Comparison of ENCODE assay signal across 15 mouse cellular contexts in the genomic region with DNA sequence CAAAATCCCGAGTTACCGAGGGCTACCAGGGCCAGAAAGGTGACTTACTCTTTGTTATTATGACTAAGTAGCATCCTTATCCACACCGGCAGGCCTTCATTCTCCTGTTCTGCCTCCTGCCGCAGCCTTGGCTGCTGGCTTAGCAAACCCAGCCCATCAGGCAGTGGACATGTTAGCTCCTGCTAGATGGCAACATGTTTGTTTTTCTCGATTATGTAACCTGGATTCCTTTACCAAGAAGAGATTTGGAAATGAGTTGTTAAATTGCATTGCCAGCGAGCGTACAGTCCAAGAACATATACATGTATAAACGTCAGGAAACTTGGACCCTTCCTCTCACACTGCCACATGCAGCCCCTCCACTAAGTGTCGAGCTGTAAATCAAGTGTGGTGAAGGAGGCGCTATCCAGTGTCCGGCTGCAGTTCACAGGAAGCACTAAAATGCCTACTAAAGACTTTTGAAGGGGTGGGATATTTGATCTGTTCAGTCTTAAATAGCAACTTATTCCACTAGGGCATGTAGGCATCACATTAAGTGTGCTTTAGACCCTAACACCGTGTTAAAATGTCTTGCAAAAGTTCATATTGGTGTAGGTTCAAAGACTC. TPM values are rescaled to one million over a fixed set of nuclear protein-coding genes. Genes with fewer than 3 reads are reported as not detected.
DNase-seq lines count a peak whose midpoint lies in the region; ATAC-seq and TF ChIP-seq lines count a peak whose summit lies in the region.
"Had no signal": no experiment of that assay in that cellular context is flagged by ENCODE, and none has a peak within 500 bp of the region (broad histone marks: within the 10 kb centered on the region; RNA-seq: fewer than 3 reads in every experiment).

No protein-coding gene starts in this region.

- H3K9ac ChIP-seq in kidney, embryonic 15.5 days = no peak overlapping the region
- no peak overlapping the region for H3K9ac ChIP-seq in embryonic facial prominence, embryonic 14.5 days (ENCODE audit: low read depth, low read length)
- no peak overlapping the region for H3K9ac ChIP-seq in midbrain, postnatal 0 days (replicated peaks; ENCODE audit: low read length, poor library complexity, severe bottlenecking)
- H3K9ac ChIP-seq: forebrain, embryonic 12.5 days; neural tube, embryonic 12.5 days had no signal

- WGBS in kidney, embryonic 15.5 days = 19% methylated on average over 12 of the region's 12 CpGs
- WGBS in embryonic facial prominence, embryonic 14.5 days = 58% methylated on average over 12 of the region's 12 CpGs
- WGBS in midbrain, postnatal 0 days = 87% methylated on average over 12 of the region's 12 CpGs

- H3K9me3 ChIP-seq in kidney, embryonic 15.5 days (replicated peaks) = no peaks in the 10 kb centered on the region
- no peaks in the 10 kb centered on the region for H3K9me3 ChIP-seq in embryonic facial prominence, embryonic 14.5 days (ENCODE audit: control insufficient read depth, low read length)
- H3K9me3 ChIP-seq in midbrain, postnatal 0 days (ENCODE audit: low read length) = no peaks in the 10 kb centered on the region
- H3K9me3 ChIP-seq: forebrain, embryonic 12.5 days; neural tube, embryonic 12.5 days had no signal

- TF ChIP-seq CTCF in midbrain, postnatal 0 days (IDR thresholded peaks at IDR 0.05) = no peak

- DNase-seq in kidney, adult 9 months = no peak
- DNase-seq in adipocyte (ENCODE audit: low spot score) = peak; percentile 25
- no peak for DNase-seq in embryonic facial prominence, embryonic 14.5 days (ENCODE audit: low spot score)
- DNase-seq in skeletal muscle tissue, adult 2 months (ENCODE audit: low read depth, low spot score) = peak; percentile 65
- no peak for DNase-seq in midbrain, postnatal 0 days (ENCODE audit: low spot score)
- DNase-seq: adrenal gland, adult 2 months; cerebellum, adult 9-10 months; gastrocnemius, postnatal 14 days; kidney, adult 11 months; thymus, adult 18-20 months had no signal

- H3K4me1 ChIP-seq in kidney, embryonic 15.5 days = peaks cover 68% of the 10 kb centered on the region
- peaks cover 17% of the 10 kb centered on the region for H3K4me1 ChIP-seq in embryonic facial prominence, embryonic 14.5 days (ENCODE audit: control insufficient read depth, insufficient read depth, low read length)
- H3K4me1 ChIP-seq in midbrain, postnatal 0 days (ENCODE audit: insufficient read depth, low read length) = no peaks in the 10 kb centered on the region

- peak overlapping the region; percentile 85 for H3K27ac ChIP-seq in kidney, embryonic 15.5 days
- H3K27ac ChIP-seq in embryonic facial prominence, embryonic 14.5 days (replicated peaks; ENCODE audit: low read depth, low read length) = 0 out of 2 replicates have a peak overlapping the region, but pooled peaks have one; percentile 18
- no peak overlapping the region for H3K27ac ChIP-seq in midbrain, postnatal 0 days (ENCODE audit: low read depth, low read length)
- H3K27ac ChIP-seq: forebrain, embryonic 12.5 days; neural tube, embryonic 12.5 days had no signal

- H3K4me2 ChIP-seq in kidney, embryonic 15.5 days = 0 out of 2 replicates have a peak overlapping the region, but pooled peaks have one; percentile 7
- H3K4me2 ChIP-seq in embryonic facial prominence, embryonic 14.5 days (ENCODE audit: low read depth, low read length) = no peak overlapping the region
- H3K4me2 ChIP-seq in midbrain, postnatal 0 days (ENCODE audit: low read depth, low read length, poor library complexity, severe bottlenecking) = no peak overlapping the region
- H3K4me2 ChIP-seq: forebrain, embryonic 12.5 days; midbrain, embryonic 11.5 days; neural tube, embryonic 12.5 days had no signal

- no peak overlapping the region for H3K4me3 ChIP-seq in kidney, embryonic 15.5 days (replicated peaks)
- H3K4me3 ChIP-seq in embryonic facial prominence, embryonic 14.5 days (ENCODE audit: low read depth, low read length) = no peak overlapping the region
- H3K4me3 ChIP-seq in midbrain, postnatal 0 days (ENCODE audit: low read depth, low read length) = no peak overlapping the region
- H3K4me3 ChIP-seq: forebrain, embryonic 12.5 days; neural tube, embryonic 12.5 days had no signal

- no peaks in the 10 kb centered on the region for H3K36me3 ChIP-seq in kidney, embryonic 15.5 days
- H3K36me3 ChIP-seq in embryonic facial prominence, embryonic 14.5 days (ENCODE audit: control insufficient read depth, insufficient read depth, low read length) = no peaks in the 10 kb centered on the region
- H3K36me3 ChIP-seq in midbrain, postnatal 0 days (ENCODE audit: insufficient read depth, low read length) = no peaks in the 10 kb centered on the region
- H3K36me3 ChIP-seq: forebrain, embryonic 12.5 days; neural tube, embryonic 12.5 days had no signal

- no peaks in the 10 kb centered on the region for H3K27me3 ChIP-seq in kidney, embryonic 15.5 days
- no peaks in the 10 kb centered on the region for H3K27me3 ChIP-seq in embryonic facial prominence, embryonic 14.5 days (replicated peaks; ENCODE audit: control insufficient read depth, insufficient read depth, low read length)
- no peaks in the 10 kb centered on the region for H3K27me3 ChIP-seq in midbrain, postnatal 0 days (ENCODE audit: insufficient read depth, low read length)
- H3K27me3 ChIP-seq: neural tube, embryonic 12.5 days had no signal

- ATAC-seq in kidney, embryonic 15.5 days (replicated peaks; ENCODE audit: low FRiP score) = no peak
- ATAC-seq in embryonic facial prominence, embryonic 14.5 days (ENCODE audit: low read depth) = no peak
- no peak for ATAC-seq in midbrain, postnatal 0 days (ENCODE audit: low FRiP score)
- no peak for ATAC-seq in monocyte, adult 5-6 weeks (replicated peaks; ENCODE audit: insufficient number of reproducible peaks, low FRiP score, low TSS enrichment, poor library complexity, severe bottlenecking)

RNA-seq across cellular contexts. Expression of a gene that starts 18.3 kb away (rescaled TPM):
- polyA plus RNA-seq in kidney, embryonic 15.5 days (2015; fragmentation: Nextera tagmentation; extraction: Ambion mirVana) = 80.6 and 92.5 TPM in 2 replicates
- polyA plus RNA-seq in embryonic facial prominence, embryonic 14.5 days (2014; fragmentation: Nextera tagmentation; extraction: Ambion mirVana) = 54.4 and 62.8 TPM in 2 replicates
- 1.8 and 3.0 TPM in 2 replicates for total RNA-seq in midbrain, postnatal 0 days (2014; rRNA removed)
- polyA plus RNA-seq in midbrain, postnatal 0 days (2015; fragmentation: Nextera tagmentation; extraction: Ambion mirVana) = 4.3 and 6.8 TPM in 2 replicates
- total RNA-seq in monocyte, adult 5-6 weeks (2017) = 0.32 to 6.9 TPM (median 1.3 TPM) in 3 replicates

RNA-seq across cellular contexts. Expression of a gene that starts 21.9 kb away (rescaled TPM):
- polyA plus RNA-seq in kidney, embryonic 15.5 days (2015; fragmentation: Nextera tagmentation; extraction: Ambion mirVana) = 17.1 and 17.3 TPM in 2 replicates
- polyA plus RNA-seq in embryonic facial prominence, embryonic 14.5 days (2014; fragmentation: Nextera tagmentation; extraction: Ambion mirVana) = 12.3 and 12.5 TPM in 2 replicates
- 5.1 and 6.5 TPM in 2 replicates for total RNA-seq in midbrain, postnatal 0 days (2014; rRNA removed)
- polyA plus RNA-seq in midbrain, postnatal 0 days (2015; fragmentation: Nextera tagmentation; extraction: Ambion mirVana) = 1.1 and 1.2 TPM in 2 replicates
- 0.68 to 0.95 TPM (median 0.75 TPM) in 3 replicates for total RNA-seq in monocyte, adult 5-6 weeks (2017)

Comparison
In these comparisons a context has a peak if more than half of its experiments do, and no peak if none do; other contexts are left out.
1. DNase-seq: peak in adipocyte (single experiment) and skeletal muscle tissue, adult 2 months (single experiment); none in kidney, adult 9 months (single experiment), embryonic facial prominence, embryonic 14.5 days (single experiment) and midbrain, postnatal 0 days (single experiment).